Mouse (Mus musculus) spleen, adult 2 months (tissue): Measurements from ENCODE around the gene Iscu.

Experiments
- CTCF ChIP-seq: fragments of 200-500 bp; IDR thresholded peaks from 2 replicates; pipeline ENCODE4 v1.5.1; 2011; ENCODE audit warnings: mild to moderate bottlenecking, inconsistent platforms; ENCODE audit not compliant: insufficient read depth, insufficient read length, insufficient replicate concordance; ENCODE audit errors: extremely low read depth
- POLR2A ChIP-seq: fragments of 200-500 bp; IDR thresholded peaks from 2 replicates; pipeline ENCODE4 v1.6.1; 2011; ENCODE audit warnings: low read depth, low read length, inconsistent platforms

DNA sequence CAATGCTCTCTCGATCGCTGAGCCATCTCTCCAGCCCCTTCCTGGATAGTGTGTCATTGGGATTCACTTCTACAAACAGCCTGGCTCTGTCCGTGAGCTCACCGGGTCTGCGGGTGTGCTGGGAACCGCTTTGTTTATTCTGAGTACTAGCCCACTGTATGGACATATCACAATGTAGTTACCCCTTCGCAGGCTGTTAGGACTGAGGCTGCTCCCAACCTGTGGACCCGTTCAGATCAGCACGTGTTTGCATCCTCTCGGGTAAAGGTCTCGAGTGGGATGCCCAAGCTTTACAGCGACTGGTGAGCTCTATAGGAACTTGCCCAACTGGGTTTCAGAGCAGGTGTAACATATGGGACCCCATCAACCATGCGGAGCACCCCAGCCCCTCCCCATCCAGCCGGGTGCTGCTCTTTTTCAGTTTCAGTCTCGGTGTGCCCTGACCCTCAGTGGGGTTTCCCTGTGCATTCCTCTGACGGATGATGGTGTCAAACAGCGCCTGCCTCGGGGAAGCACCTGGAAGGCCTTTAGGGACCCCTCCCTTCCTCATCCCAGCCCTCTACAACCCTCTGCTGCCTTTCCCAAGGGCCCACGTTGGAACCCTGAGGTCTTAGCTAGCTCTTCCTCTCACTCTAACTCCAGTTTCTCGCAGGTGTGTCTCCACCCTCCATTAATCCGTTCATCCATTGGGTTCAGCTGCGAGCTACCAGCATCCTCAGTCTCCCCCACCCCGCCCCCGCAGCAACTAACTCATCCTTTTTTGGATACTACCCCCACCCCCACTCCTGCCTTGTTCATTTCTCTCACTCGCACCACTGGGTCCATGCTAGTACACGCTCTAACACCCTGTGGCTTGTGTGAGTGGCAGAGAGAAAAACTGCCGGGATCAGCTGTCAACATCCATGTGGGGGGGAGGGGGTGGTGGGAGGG, 41.8 kb downstream of the Iscu start:
- no peak for TF ChIP-seq CTCF
- no peak for TF ChIP-seq POLR2A
